Mouse (Mus musculus): ENCODE measurements around the gene Pcsk5. TPM values are rescaled to one million over a fixed set of nuclear protein-coding genes. Genes with fewer than 3 reads are reported as not detected.

Gene Pcsk5
- polyA plus RNA-seq, 1 experiment from 2014 or later = 10.0 TPM

DNA sequence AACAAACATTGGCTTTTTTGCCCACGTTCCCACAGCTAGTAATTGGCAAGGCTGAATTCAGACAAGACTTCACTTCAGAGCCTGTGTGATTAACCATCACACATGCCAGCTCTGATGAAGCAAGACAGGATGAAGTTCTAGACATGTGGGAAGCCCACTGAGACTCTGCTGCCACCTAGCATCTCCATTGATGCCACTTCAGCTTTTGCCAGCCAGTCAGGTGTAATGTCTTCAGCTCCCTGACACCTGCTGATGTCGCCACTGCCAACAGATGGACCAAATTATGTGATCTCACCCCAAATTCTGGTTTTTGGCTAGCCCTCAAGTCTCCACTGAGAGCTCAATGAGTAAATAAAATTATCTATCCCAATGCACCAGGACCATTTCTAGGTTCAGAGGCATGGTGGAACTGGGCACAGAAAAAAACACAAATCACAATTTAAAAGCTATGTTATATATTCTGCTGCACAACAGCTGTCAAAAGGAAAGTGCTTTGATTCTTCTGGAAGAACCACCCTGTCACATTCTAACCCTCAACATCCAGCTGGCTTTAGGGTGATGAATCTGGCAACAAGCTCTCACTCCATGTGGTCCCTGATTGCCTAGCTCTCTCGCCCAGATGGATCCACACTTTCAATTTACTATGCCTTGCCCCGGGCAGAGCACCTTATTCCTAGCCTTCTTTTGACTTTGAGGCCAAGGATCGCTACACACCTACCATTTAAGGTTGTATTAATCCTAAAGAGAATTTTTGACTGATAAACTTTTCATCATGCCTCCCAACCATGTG, 67.6 kb downstream of the Pcsk5 start:
- H3K4me2 ChIP-seq (ENCODE audit: low read depth, low read length) = no peak overlapping the region
- no peak overlapping the region for H3K4me3 ChIP-seq (ENCODE audit: low read length)
- no peaks in the 10 kb centered on the region for H3K4me1 ChIP-seq (ENCODE audit: control insufficient read depth, insufficient read depth, low read length)
- 78% methylated on average over 5 of the region's 5 CpGs for WGBS
- no peak overlapping the region for H3K27ac ChIP-seq (ENCODE audit: low read length)
- H3K9me3 ChIP-seq (replicated peaks; ENCODE audit: control insufficient read depth, low read length) = no peaks in the 10 kb centered on the region
- ATAC-seq (replicated peaks; ENCODE audit: extremely low read depth, insufficient read depth, low FRiP score) = no peak
- H3K9ac ChIP-seq (ENCODE audit: low read length) = no peak overlapping the region
- H3K36me3 ChIP-seq (ENCODE audit: control insufficient read depth, insufficient read depth) = no peaks in the 10 kb centered on the region
- no peaks in the 10 kb centered on the region for H3K27me3 ChIP-seq (ENCODE audit: control insufficient read depth, insufficient read depth, low read length)

GRCm38 (mm10) chr19:17765001-17765400, 72.4 kb downstream of the Pcsk5 start:
- Histone ChIP-seq H3K9me3 (replicated peaks; ENCODE audit: control insufficient read depth, low read length) (no peaks in the 10 kb centered on the region), H3K4me2 (ENCODE audit: low read depth, low read length) (no peak overlapping the region), H3K36me3 (ENCODE audit: control insufficient read depth, insufficient read depth) (no peaks in the 10 kb centered on the region), H3K9ac (ENCODE audit: low read length) (no peak overlapping the region), H3K4me3 (ENCODE audit: low read length) (no peak overlapping the region), H3K27ac (ENCODE audit: low read length) (no peak overlapping the region), H3K4me1 (ENCODE audit: control insufficient read depth, insufficient read depth, low read length) (no peaks in the 10 kb centered on the region), H3K27me3 (ENCODE audit: control insufficient read depth, insufficient read depth, low read length) (no peaks in the 10 kb centered on the region)
- 82% methylated on average over 2 of the region's 2 CpGs for WGBS
- no peak for ATAC-seq (replicated peaks; ENCODE audit: extremely low read depth, insufficient read depth, low FRiP score)

DNA sequence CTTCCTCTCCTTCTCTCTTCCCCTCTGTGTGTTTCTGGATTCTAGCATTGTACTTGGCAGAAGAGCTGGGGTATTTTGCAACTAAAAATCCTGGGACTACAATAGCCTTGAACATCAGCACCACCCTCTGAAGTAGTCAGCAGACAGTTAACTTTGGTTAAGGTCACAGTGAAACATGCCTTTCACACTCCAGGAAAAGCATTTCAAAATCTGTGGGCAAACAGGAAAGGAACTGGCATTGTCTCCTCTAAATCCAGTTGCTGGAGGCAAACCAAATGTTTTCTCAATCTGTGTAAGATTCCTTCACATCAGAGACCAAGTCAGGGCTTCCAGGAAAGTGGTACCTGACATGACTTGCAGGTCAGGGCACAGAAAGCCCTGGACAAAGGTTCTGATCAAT, 74.7 kb downstream of the Pcsk5 start:
- no peak overlapping the region for H3K27ac ChIP-seq (ENCODE audit: low read length)
- H3K4me2 ChIP-seq (ENCODE audit: low read depth, low read length) = no peak overlapping the region
- H3K4me3 ChIP-seq (ENCODE audit: low read length) = no peak overlapping the region
- H3K4me1 ChIP-seq (ENCODE audit: control insufficient read depth, insufficient read depth, low read length) = no peaks in the 10 kb centered on the region
- H3K36me3 ChIP-seq (ENCODE audit: control insufficient read depth, insufficient read depth) = no peaks in the 10 kb centered on the region
- no peaks in the 10 kb centered on the region for H3K27me3 ChIP-seq (ENCODE audit: control insufficient read depth, insufficient read depth, low read length)
- H3K9ac ChIP-seq (ENCODE audit: low read length) = no peak overlapping the region
- H3K9me3 ChIP-seq (replicated peaks; ENCODE audit: control insufficient read depth, low read length) = no peaks in the 10 kb centered on the region
- ATAC-seq (replicated peaks; ENCODE audit: extremely low read depth, insufficient read depth, low FRiP score) = no peak

DNA sequence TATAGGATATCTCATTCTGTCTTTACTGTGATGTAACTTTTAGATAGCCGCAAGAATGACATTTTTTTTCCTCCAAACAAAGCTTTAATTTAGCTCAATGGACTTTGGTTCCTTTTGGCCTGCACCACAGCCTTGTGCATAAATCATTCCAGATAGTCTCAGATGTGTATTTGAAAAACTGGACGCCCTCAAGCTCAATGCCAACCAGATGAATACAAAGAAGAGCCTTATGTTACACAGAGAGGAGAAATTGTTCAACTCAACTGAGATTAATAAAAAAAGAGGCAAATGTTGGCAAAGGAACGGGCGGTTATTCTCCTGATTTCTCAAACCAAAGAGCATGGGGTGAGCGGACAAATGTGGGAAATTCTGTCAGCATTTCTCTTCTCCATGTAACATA, 75.8 kb downstream of the Pcsk5 start:
- no peaks in the 10 kb centered on the region for H3K36me3 ChIP-seq (ENCODE audit: control insufficient read depth, insufficient read depth)
- ATAC-seq (replicated peaks; ENCODE audit: extremely low read depth, insufficient read depth, low FRiP score) = no peak
- H3K4me2 ChIP-seq (ENCODE audit: low read depth, low read length) = no peak overlapping the region
- H3K4me1 ChIP-seq (ENCODE audit: control insufficient read depth, insufficient read depth, low read length) = no peaks in the 10 kb centered on the region
- H3K27me3 ChIP-seq (ENCODE audit: control insufficient read depth, insufficient read depth, low read length) = no peaks in the 10 kb centered on the region
- H3K9ac ChIP-seq (ENCODE audit: low read length) = no peak overlapping the region
- H3K9me3 ChIP-seq (replicated peaks; ENCODE audit: control insufficient read depth, low read length) = no peaks in the 10 kb centered on the region
- H3K4me3 ChIP-seq (ENCODE audit: low read length) = no peak overlapping the region
- WGBS = 89% methylated on average over 5 of the region's 5 CpGs
- H3K27ac ChIP-seq (ENCODE audit: low read length) = no peak overlapping the region

GRCm38 (mm10) chr19:17752841-17753240, 84.6 kb downstream of the Pcsk5 start:
- no peak overlapping the region for H3K9ac ChIP-seq (ENCODE audit: low read length)
- no peaks in the 10 kb centered on the region for H3K27me3 ChIP-seq (ENCODE audit: control insufficient read depth, insufficient read depth, low read length)
- 41% methylated on average over 3 of the region's 3 CpGs for WGBS

GRCm38 (mm10) chr19:17748331-17748730, 89.1 kb downstream of the Pcsk5 start:
- WGBS = 83% methylated on average over 3 of the region's 3 CpGs
- no peaks in the 10 kb centered on the region for H3K36me3 ChIP-seq (ENCODE audit: control insufficient read depth, insufficient read depth)

More at GRCm38 (mm10) chr19:17752841-17753240, 84.6 kb downstream of the Pcsk5 start:
- Histone ChIP-seq H3K36me3 (ENCODE audit: control insufficient read depth, insufficient read depth) (no peaks in the 10 kb centered on the region), H3K27ac (ENCODE audit: low read length) (no peak overlapping the region), H3K4me1 (ENCODE audit: control insufficient read depth, insufficient read depth, low read length) (no peaks in the 10 kb centered on the region; the same call in 1 of the 2 replicates), H3K9me3 (replicated peaks; ENCODE audit: control insufficient read depth, low read length) (no peaks in the 10 kb centered on the region), H3K4me3 (ENCODE audit: low read length) (no peak overlapping the region), H3K4me2 (ENCODE audit: low read depth, low read length) (no peak overlapping the region)
- no peak for ATAC-seq (replicated peaks; ENCODE audit: extremely low read depth, insufficient read depth, low FRiP score)

DNA sequence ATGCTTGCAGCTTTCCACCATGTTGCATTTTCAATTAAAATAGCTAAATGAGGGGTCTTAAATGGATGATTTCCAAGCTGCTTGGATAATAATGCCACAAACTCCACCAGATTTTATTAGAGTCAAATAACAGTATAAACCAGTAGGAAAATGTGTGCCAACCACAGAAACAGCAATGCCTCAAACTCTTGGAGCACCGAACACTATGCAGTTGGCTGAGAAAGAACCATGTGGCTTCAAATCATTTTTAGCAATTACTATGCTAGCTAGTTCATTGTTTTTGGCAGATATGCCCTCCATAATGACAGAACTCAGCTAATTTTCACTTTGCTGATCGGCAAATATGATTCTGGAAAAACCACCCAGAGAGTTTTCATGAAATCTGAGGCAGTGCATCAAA, 92.1 kb downstream of the Pcsk5 start:
- Histone ChIP-seq H3K27ac (ENCODE audit: low read length) (no peak overlapping the region), H3K9ac (ENCODE audit: low read length) (no peak overlapping the region), H3K27me3 (ENCODE audit: control insufficient read depth, insufficient read depth, low read length) (no peaks in the 10 kb centered on the region), H3K4me3 (ENCODE audit: low read length) (no peak overlapping the region), H3K9me3 (replicated peaks; ENCODE audit: control insufficient read depth, low read length) (no peaks in the 10 kb centered on the region), H3K36me3 (ENCODE audit: control insufficient read depth, insufficient read depth) (no peaks in the 10 kb centered on the region), H3K4me2 (ENCODE audit: low read depth, low read length) (no peak overlapping the region), H3K4me1 (ENCODE audit: control insufficient read depth, insufficient read depth, low read length) (no peaks in the 10 kb centered on the region)
- WGBS = 92% methylated on average over 2 of the region's 2 CpGs
- no peak for ATAC-seq (replicated peaks; ENCODE audit: extremely low read depth, insufficient read depth, low FRiP score)

More at GRCm38 (mm10) chr19:17748331-17748730, 89.1 kb downstream of the Pcsk5 start:
- no peaks in the 10 kb centered on the region for H3K27me3 ChIP-seq (ENCODE audit: control insufficient read depth, insufficient read depth, low read length)
- no peak overlapping the region for H3K27ac ChIP-seq (ENCODE audit: low read length)
- no peak overlapping the region for H3K4me2 ChIP-seq (ENCODE audit: low read depth, low read length)
- no peak overlapping the region for H3K9ac ChIP-seq (ENCODE audit: low read length)
- H3K9me3 ChIP-seq (replicated peaks; ENCODE audit: control insufficient read depth, low read length) = no peaks in the 10 kb centered on the region
- no peaks in the 10 kb centered on the region; the same call in 1 of the 2 replicates for H3K4me1 ChIP-seq (ENCODE audit: control insufficient read depth, insufficient read depth, low read length)
- H3K4me3 ChIP-seq (ENCODE audit: low read length) = no peak overlapping the region
- no peak for ATAC-seq (replicated peaks; ENCODE audit: extremely low read depth, insufficient read depth, low FRiP score)

- WGBS = 66% methylated on average over 8 of the region's 8 CpGs
- Histone ChIP-seq H3K27ac (ENCODE audit: low read length) (no peak overlapping the region), H3K9me3 (replicated peaks; ENCODE audit: control insufficient read depth, low read length) (no peaks in the 10 kb centered on the region), H3K27me3 (ENCODE audit: control insufficient read depth, insufficient read depth, low read length) (no peaks in the 10 kb centered on the region), H3K4me2 (ENCODE audit: low read depth, low read length) (no peak overlapping the region), H3K4me1 (ENCODE audit: control insufficient read depth, insufficient read depth, low read length) (no peaks in the 10 kb centered on the region), H3K4me3 (ENCODE audit: low read length) (no peak overlapping the region), H3K36me3 (ENCODE audit: control insufficient read depth, insufficient read depth) (no peaks in the 10 kb centered on the region), H3K9ac (ENCODE audit: low read length) (no peak overlapping the region)
- no peak for ATAC-seq (replicated peaks; ENCODE audit: extremely low read depth, insufficient read depth, low FRiP score)
Observed at GRCm38 (mm10) chr19:17744474-17745069, 92.9 kb downstream of the Pcsk5 start.

GRCm38 (mm10) chr19:17741465-17741864, 96.0 kb downstream of the Pcsk5 start:
- Histone ChIP-seq H3K4me2 (ENCODE audit: low read depth, low read length) (no peak overlapping the region), H3K27me3 (ENCODE audit: control insufficient read depth, insufficient read depth, low read length) (no peaks in the 10 kb centered on the region), H3K27ac (ENCODE audit: low read length) (no peak overlapping the region), H3K9me3 (replicated peaks; ENCODE audit: control insufficient read depth, low read length) (no peaks in the 10 kb centered on the region), H3K4me1 (ENCODE audit: control insufficient read depth, insufficient read depth, low read length) (no peaks in the 10 kb centered on the region), H3K9ac (ENCODE audit: low read length) (no peak overlapping the region), H3K4me3 (ENCODE audit: low read length) (no peak overlapping the region), H3K36me3 (ENCODE audit: control insufficient read depth, insufficient read depth) (no peaks in the 10 kb centered on the region)
- ATAC-seq (replicated peaks; ENCODE audit: extremely low read depth, insufficient read depth, low FRiP score) = no peak
- whole genome bisulfite sequencing = 35% methylated on average over 1 of the region's 1 CpGs

All from heart, embryonic 16.5 days (tissue).